Mouse (Mus musculus) stomach, postnatal 0 days (tissue): Measurements from ENCODE around the gene Trappc10. TPM values are rescaled to one million over a fixed set of nuclear protein-coding genes. Genes with fewer than 3 reads are reported as not detected.
A peak's percentile ranks its signal among the peaks of the same experiment; 100 is the strongest.

Experiments
- ATAC-seq: fragments of 200-750 bp; cut with Nextera tagmentation; 2 replicates; pipeline ENCODE4 v1.8.0; 2017; ENCODE audit not compliant: low FRiP score, low TSS enrichment
- DNase-seq: peaks from one replicate; pipeline ENCODE4 v3.0.0-alpha.2; 2016; ENCODE audit warnings: low spot score
- H3K27ac ChIP-seq: fragments of 300-500 bp; sonication (generic); replicated peaks from 2 replicates; pipeline ENCODE4 v1.5.1; 2014; ENCODE audit warnings: mild to moderate bottlenecking, control low read depth
- H3K27me3 ChIP-seq: fragments of 300-500 bp; sonication (generic); 2 replicates; pipeline ENCODE4 v1.6.1; 2014; ENCODE audit warnings: low read length; ENCODE audit not compliant: control insufficient read depth, insufficient read depth
- H3K36me3 ChIP-seq: fragments of 300-500 bp; sonication (generic); 2 replicates; pipeline ENCODE4 v1.6.1; 2014; ENCODE audit warnings: low read length, mixed read lengths; ENCODE audit not compliant: control insufficient read depth, insufficient read depth
- H3K4me1 ChIP-seq: fragments of 300-500 bp; sonication (generic); replicated peaks from 2 replicates; pipeline ENCODE4 v1.6.1; 2014; ENCODE audit warnings: antibody characterized with exemption; ENCODE audit not compliant: control insufficient read depth, insufficient read depth
- H3K4me2 ChIP-seq: fragments of 300-500 bp; sonication (generic); replicated peaks from 2 replicates; pipeline ENCODE4 v1.6.1; 2014; ENCODE audit warnings: low read depth, mild to moderate bottlenecking, control low read depth, moderate library complexity
- H3K4me3 ChIP-seq: fragments of 300-500 bp; sonication (generic); 2 replicates; pipeline ENCODE4 v1.5.1; 2014; ENCODE audit warnings: low read depth, low read length, control low read depth
- H3K9ac ChIP-seq: fragments of 300-500 bp; sonication (generic); 2 replicates; pipeline ENCODE4 v1.6.1; 2014; ENCODE audit warnings: mild to moderate bottlenecking, low read length, control low read depth, mixed read lengths
- H3K9me3 ChIP-seq: fragments of 300-500 bp; sonication (generic); 2 replicates; pipeline ENCODE4 v1.6.1; 2016; ENCODE audit warnings: low read length; ENCODE audit not compliant: control insufficient read depth
- CTCF ChIP-seq: IDR thresholded peaks from 2 replicates; pipeline ENCODE4 v1.5.1; 2016; ENCODE audit warnings: antibody characterized with exemption, low read depth, mild to moderate bottlenecking, moderate library complexity
- EP300 ChIP-seq: optimal IDR thresholded peaks from 2 replicates; pipeline ENCODE3; 2016; ENCODE audit warnings: antibody characterized with exemption
- WGBS: fragments of 180-500 bp; shearing (Covaris S2); extraction: QIAGEN DNeasy Blood & Tissue Kit; methylation state at CpG from one replicate; pipeline ENCODE4 v1.1.7; 2014; 5-methylcytosine and 5-hydroxymethylcytosine counted together
- polyA plus RNA-seq: library from polyadenylated mRNA; unstranded; fragments of >200 nt; fragmentation: Nextera tagmentation; extraction: Ambion mirVana; gene quantifications from 2 replicates; pipeline ENCODE4 v1.2.1, GENCODE M21; 2015

Trappc10 gene
- polyA plus RNA-seq, 1 experiment from 2014 or later, result 17.8 TPM

DNA sequence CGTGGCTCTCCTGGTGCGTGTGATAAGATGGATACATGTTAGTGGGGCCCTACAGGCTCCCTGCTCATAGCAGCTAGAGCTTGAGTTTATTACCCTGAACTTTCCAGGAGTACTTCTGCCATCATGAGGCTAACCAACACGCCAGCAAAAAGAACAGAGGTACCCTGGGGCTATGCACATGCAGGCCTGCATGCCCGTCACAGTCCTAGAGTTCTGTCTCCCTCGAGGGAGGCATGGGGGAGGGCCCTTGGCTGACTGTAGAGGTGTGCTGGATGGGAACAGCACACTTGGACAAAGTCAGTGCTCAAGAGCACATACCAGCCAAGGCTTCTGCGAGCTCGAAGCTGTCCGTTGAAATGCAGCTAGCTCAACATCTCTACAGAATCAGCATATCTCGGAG is 36.0 kb upstream of the Trappc10 start:
- WGBS, result 89% methylated on average over 9 of the region's 9 CpGs
- Histone ChIP-seq H3K27ac (no peak overlapping the region), H3K4me3 (no peak overlapping the region), H3K9ac (no peak overlapping the region), H3K36me3 (peaks cover 19% of the 10 kb centered on the region), H3K9me3 (no peaks in the 10 kb centered on the region), H3K27me3 (no peaks in the 10 kb centered on the region), H3K4me1 (no peaks in the 10 kb centered on the region), H3K4me2 (no peak overlapping the region)
- no peak for ATAC-seq
- no peak for DNase-seq
- TF ChIP-seq EP300 (no peak), CTCF (no peak)

DNA sequence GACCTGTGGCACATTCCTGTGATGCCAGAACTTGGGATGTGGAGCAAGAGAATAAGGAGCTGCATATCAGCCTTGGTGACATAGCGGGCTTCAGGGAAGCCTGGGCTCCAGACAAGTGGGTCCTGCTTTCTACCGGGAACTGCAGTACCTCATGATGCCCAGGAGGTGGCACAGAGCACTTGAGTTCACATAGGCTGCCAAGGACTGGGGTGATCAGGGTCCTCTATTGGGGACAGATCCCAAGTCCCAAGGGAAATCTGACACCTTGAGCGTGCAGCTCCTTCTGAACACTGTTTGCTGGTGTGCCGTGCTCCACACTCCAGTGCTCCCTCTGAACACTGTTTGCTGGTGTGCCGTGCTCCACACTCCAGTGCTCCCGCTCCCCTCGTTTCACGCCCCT is 34.8 kb upstream of the Trappc10 start:
- ATAC-seq (peak; percentile 67), DNase-seq (peak; percentile 46)
- Histone ChIP-seq H3K9ac (no peak overlapping the region), H3K36me3 (peaks cover 19% of the 10 kb centered on the region), H3K27ac (no peak overlapping the region), H3K4me1 (no peaks in the 10 kb centered on the region), H3K9me3 (no peaks in the 10 kb centered on the region), H3K4me2 (no peak overlapping the region), H3K4me3 (no peak overlapping the region), H3K27me3 (no peaks in the 10 kb centered on the region)
- 51% methylated on average over 8 of the region's 8 CpGs for WGBS
- TF ChIP-seq CTCF (peak; percentile 91), EP300 (no peak)

DNA sequence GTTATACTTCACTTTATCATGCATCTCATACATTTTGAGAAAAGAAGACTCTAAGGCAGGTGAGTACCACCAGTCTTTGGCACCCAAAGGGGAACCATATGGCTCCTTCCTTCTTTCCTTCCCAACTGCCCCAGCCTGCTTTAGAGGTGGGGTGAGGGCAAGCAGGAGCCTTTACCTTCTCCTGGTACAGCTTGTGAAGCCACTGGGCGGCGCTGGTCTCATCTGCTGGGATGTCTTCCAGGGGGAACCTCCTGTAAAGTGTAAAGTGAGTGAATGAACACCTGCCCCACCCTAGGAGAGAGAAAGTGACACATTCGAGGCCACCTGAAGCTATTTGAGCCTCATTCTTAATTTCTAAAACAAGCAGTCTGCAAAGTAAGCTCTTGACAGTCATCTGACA is 33.4 kb upstream of the Trappc10 start:
- H3K27ac ChIP-seq, result no peak overlapping the region
- ATAC-seq (no peak), DNase-seq (no peak)
- no peaks in the 10 kb centered on the region for H3K4me1 ChIP-seq
- H3K27me3 ChIP-seq, result no peaks in the 10 kb centered on the region
- H3K9ac ChIP-seq, result no peak overlapping the region
- H3K4me2 ChIP-seq, result no peak overlapping the region
- H3K9me3 ChIP-seq, result no peaks in the 10 kb centered on the region
- TF ChIP-seq CTCF, result peak; percentile 39; the same call in 1 of the 2 replicates
- no peak for TF ChIP-seq EP300
- 75% methylated on average over 3 of the region's 3 CpGs for WGBS
- peaks cover 21% of the 10 kb centered on the region for H3K36me3 ChIP-seq
- H3K4me3 ChIP-seq, result no peak overlapping the region

DNA sequence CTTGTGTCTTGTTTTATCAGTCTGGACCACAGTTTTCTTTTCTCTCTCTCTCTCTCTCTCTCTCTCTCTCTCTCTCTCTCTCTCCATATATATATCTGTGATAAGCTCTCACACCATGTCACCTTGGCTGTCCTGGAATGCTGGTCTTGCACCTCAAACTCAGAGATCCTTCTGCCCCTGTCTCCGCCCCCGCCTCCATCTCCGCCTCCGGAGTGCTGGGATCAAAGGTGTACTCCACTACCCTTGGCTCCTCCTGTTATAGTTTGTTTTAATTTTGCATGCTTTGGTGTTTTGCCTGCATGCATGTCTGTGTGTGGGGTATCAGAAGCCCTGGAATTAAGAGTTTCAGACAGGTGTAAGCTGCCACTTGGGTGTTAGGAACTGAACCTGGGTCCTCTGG is 31.8 kb upstream of the Trappc10 start:
- Histone ChIP-seq H3K27ac (no peak overlapping the region), H3K9me3 (no peaks in the 10 kb centered on the region), H3K9ac (no peak overlapping the region), H3K36me3 (peaks cover 22% of the 10 kb centered on the region), H3K4me3 (no peak overlapping the region), H3K4me1 (no peaks in the 10 kb centered on the region), H3K27me3 (no peaks in the 10 kb centered on the region), H3K4me2 (no peak overlapping the region)
- DNase-seq, result no peak
- WGBS, result 81% methylated on average over 4 of the region's 4 CpGs
- no peak for TF ChIP-seq CTCF
- TF ChIP-seq EP300, result no peak
- no peak for ATAC-seq

DNA sequence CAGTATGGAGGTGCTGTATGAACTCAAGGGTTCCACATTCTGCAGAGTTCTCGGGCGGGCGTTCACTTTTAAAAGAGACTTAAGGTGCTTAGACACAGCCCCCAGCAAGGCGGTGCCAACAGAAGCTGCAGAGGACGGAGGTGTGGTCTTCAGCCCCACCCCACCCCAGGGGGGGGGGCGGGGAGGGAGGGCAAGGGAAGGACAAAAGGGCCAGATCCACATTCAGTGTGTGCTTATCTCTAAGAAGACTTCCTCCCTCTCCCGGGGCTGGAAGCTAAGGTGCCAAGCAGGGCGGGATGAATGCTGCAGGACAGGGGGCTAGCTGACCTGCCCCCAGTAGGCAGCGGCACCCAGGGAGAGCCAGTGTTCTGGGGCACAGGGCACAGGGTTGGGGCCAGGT is 28.5 kb upstream of the Trappc10 start:
- ATAC-seq (no peak), DNase-seq (peak; percentile 54)
- H3K4me1 ChIP-seq, result no peaks in the 10 kb centered on the region
- H3K4me2 ChIP-seq, result no peak overlapping the region
- no peak overlapping the region for H3K27ac ChIP-seq
- no peaks in the 10 kb centered on the region for H3K9me3 ChIP-seq
- no peak overlapping the region for H3K4me3 ChIP-seq
- no peaks in the 10 kb centered on the region for H3K27me3 ChIP-seq
- TF ChIP-seq CTCF (no peak), EP300 (no peak)
- WGBS, result 32% methylated on average over 9 of the region's 9 CpGs
- 0 out of 2 replicates have a peak overlapping the region, but pooled peaks have one; percentile 4 for H3K9ac ChIP-seq
- peaks cover 16% of the 10 kb centered on the region; the same call in 1 of the 2 replicates for H3K36me3 ChIP-seq

DNA sequence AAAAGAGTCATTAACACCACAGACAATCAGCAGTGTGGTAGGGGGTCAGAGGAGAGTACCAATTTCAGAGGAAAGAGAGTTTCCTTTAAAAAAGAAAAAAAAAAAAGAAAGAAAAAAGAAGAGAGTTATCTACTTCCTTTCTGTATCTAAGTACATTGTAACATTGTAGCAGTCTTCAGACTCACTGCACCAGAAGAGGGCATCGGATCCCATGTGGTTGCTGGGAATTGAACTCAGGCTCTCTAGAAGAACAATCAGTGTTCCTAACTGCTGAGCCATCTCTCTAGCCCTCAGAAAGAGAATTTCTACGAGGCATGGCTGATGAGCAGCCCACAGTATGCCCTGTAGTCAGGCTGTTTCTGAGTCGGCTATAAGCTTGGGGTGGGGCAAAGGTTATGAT is 21.4 kb upstream of the Trappc10 start:
- no peak for TF ChIP-seq EP300
- peak; percentile 23; the same call in 1 of the 2 replicates for TF ChIP-seq CTCF
- WGBS, result 58% methylated on average over 3 of the region's 3 CpGs
- Histone ChIP-seq H3K4me2 (no peak overlapping the region), H3K9ac (no peak overlapping the region), H3K27me3 (no peaks in the 10 kb centered on the region), H3K4me3 (no peak overlapping the region), H3K9me3 (no peaks in the 10 kb centered on the region), H3K36me3 (no peaks in the 10 kb centered on the region), H3K27ac (no peak overlapping the region), H3K4me1 (no peaks in the 10 kb centered on the region)
- ATAC-seq (no peak), DNase-seq (no peak)
